Mouse (Mus musculus) CH12.LX (cell line): ENCODE results near the gene Paxip1.

Experiments
- BHLHE40 ChIP-seq: IDR thresholded peaks from 2 replicates; pipeline ENCODE4 v1.6.1; 2011; ENCODE audit warnings: mild to moderate bottlenecking, low read depth, low read length, improper control_type of control experiment
- CTCF ChIP-seq, 2 experiments: IDR thresholded peaks in 1 of 2; conservative IDR thresholded peaks in 1 of 2; 2 replicates each; pipeline ENCODE4 v1.5.1; 2011 to 2012; ENCODE audit warnings: low read depth in 2 of 2, low read length in 2 of 2, improper control_type of control experiment in 1 of 2, inconsistent platforms in 1 of 2, mild to moderate bottlenecking in 1 of 2, moderate library complexity in 1 of 2
- USF1 ChIP-seq: IDR thresholded peaks from 2 replicates; pipeline ENCODE4 v1.6.1; 2014; ENCODE audit warnings: low read depth, mild to moderate bottlenecking, inconsistent platforms, low read length, improper control_type of control experiment

GRCm38 (mm10) chr5:27835096-27835495 lies 43.6 kb upstream of the Paxip1 start:
- TF ChIP-seq BHLHE40, result no peak
- no peak for TF ChIP-seq USF1
- TF ChIP-seq CTCF (conservative IDR thresholded peaks at IDR 0.05 in 1 of 2, IDR thresholded peaks at IDR 0.05 in 1 of 2; ENCODE audit: low read depth in 2 of 2, low read length in 2 of 2), result no peak
